Mouse (Mus musculus) heart, embryonic 15.5 days (tissue): Measurements from ENCODE around the gene Cox7a1. TPM values are rescaled to one million over a fixed set of nuclear protein-coding genes. Genes with fewer than 3 reads are reported as not detected.
"Not testable (repeated sequence)": the region's sequence is repeated elsewhere in the genome, so short reads cannot be mapped to it uniquely, and the experiment has no call there.

Source experiments
- ATAC-seq: fragments of 200-750 bp; cut with Nextera tagmentation; replicated peaks from 2 replicates; pipeline ENCODE4 v1.8.0; 2017; ENCODE audit warnings: low read depth, moderate TSS enrichment; ENCODE audit not compliant: insufficient number of reproducible peaks, insufficient read depth, low FRiP score
- H3K27ac ChIP-seq: fragments of 300-500 bp; sonication (generic); 2 replicates; pipeline ENCODE4 v1.5.1; 2015; ENCODE audit warnings: mild to moderate bottlenecking, inconsistent platforms
- H3K27me3 ChIP-seq: fragments of 300-500 bp; sonication (generic); 2 replicates; pipeline ENCODE4 v1.6.1; 2015; ENCODE audit warnings: inconsistent platforms
- H3K36me3 ChIP-seq: fragments of 300-500 bp; sonication (generic); 2 replicates; pipeline ENCODE4 v1.6.1; 2015; ENCODE audit warnings: mild to moderate bottlenecking, inconsistent platforms
- H3K4me1 ChIP-seq: fragments of 300-500 bp; sonication (generic); replicated peaks from 2 replicates; pipeline ENCODE4 v1.6.1; 2015; ENCODE audit warnings: inconsistent platforms
- H3K4me2 ChIP-seq: fragments of 300-500 bp; sonication (generic); 2 replicates; pipeline ENCODE4 v1.6.1; 2015; ENCODE audit warnings: inconsistent platforms, mild to moderate bottlenecking, moderate library complexity
- H3K4me3 ChIP-seq: fragments of 300-500 bp; sonication (generic); 2 replicates; pipeline ENCODE4 v1.5.1; 2015; ENCODE audit warnings: mild to moderate bottlenecking, inconsistent platforms
- H3K9ac ChIP-seq: fragments of 300-500 bp; sonication (generic); 2 replicates; pipeline ENCODE4 v1.6.1; 2015; ENCODE audit warnings: mild to moderate bottlenecking, inconsistent platforms
- H3K9me3 ChIP-seq: fragments of 300-500 bp; sonication (generic); replicated peaks from 2 replicates; pipeline ENCODE4 v1.6.1; 2016; ENCODE audit warnings: inconsistent platforms
- WGBS: fragments of 180-500 bp; shearing (Covaris S2); methylation state at CpG from one replicate; pipeline ENCODE4 v1.1.7; 2015; ENCODE audit warnings: mixed read lengths; 5-methylcytosine and 5-hydroxymethylcytosine counted together
- polyA plus RNA-seq: library from polyadenylated mRNA; unstranded; fragments of >200 nt; fragmentation: Nextera tagmentation; extraction: Ambion mirVana; gene quantifications from 2 replicates; pipeline ENCODE4 v1.2.1, GENCODE M21; 2015

Cox7a1 gene
- polyA plus RNA-seq, 1 experiment from 2014 or later, result 603 TPM

DNA sequence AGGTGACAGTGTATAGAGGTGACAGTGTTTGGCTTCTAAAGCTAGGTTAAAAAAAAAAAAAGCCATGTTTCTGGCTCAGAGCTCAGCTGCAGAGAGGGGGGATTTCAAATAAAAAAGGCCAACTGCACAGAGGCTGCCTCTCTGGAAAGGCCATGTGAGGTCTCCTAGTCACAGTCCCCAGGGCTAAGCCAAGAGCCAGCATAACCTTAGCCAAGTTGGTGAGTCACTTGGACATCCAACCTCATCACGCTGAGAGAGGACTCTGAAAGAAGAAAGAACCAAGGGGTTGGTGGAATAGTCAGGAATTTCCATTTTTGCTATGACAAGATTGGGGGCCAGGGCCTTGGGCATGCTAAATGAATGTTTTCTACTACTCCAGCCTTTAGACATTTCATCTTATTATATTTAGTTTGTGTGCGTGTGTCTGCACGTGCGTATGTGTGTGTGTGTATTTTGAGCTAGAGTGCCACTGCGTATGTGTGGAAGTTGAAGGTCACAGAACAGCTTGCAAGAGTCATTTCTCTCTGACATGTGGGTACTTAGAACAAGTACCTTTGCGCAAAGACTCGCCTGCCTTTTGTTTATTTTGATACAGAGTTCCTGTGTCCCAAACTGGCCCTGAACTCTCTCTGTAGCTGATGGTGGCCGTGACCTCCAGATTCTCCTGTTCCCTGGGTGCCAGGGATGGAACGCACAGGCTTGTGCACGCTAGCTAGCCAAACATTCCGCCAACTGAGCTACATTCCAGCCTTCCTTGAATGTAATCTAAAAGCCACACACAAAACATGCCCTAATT, 19.1 kb downstream of the Cox7a1 start:
- Histone ChIP-seq H3K9ac (no peak overlapping the region), H3K27me3 (no peaks in the 10 kb centered on the region), H3K4me1 (peaks cover 15% of the 10 kb centered on the region), H3K4me3 (no peak overlapping the region), H3K4me2 (no peak overlapping the region), H3K27ac (no peak overlapping the region), H3K36me3 (no peaks in the 10 kb centered on the region), H3K9me3 (no peaks in the 10 kb centered on the region)
- 59% methylated on average over 11 of the region's 11 CpGs for WGBS
- ATAC-seq, result no peak

DNA sequence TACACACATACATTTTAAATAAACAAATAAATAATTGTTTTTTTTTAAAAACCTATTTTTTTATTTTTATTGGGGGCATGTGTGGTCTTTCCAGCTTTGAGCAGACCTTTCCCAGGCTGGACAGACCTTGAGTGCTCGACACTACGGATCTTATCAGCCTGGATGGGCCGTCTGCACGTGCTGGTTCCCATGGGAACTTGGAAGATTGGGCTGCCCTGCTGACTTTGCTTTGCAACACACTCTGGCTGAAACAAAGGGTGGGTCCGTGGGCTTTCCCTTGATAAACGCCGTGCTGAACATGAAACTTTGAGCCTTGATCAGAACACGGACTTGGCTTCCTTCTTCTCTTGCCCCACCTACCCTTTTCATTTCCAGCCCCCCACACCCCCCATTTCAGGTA, 20.4 kb downstream of the Cox7a1 start:
- H3K27me3 ChIP-seq, result no peaks in the 10 kb centered on the region
- H3K9ac ChIP-seq, result peak overlapping the region; percentile 22; the same call in 1 of the 2 replicates
- 13% methylated on average over 8 of the region's 8 CpGs for WGBS

GRCm38 (mm10) chr7:30205383-30205782, 21.4 kb downstream of the Cox7a1 start:
- Histone ChIP-seq H3K9ac (no peak overlapping the region), H3K27ac (no peak overlapping the region), H3K27me3 (no peaks in the 10 kb centered on the region), H3K4me3 (no peak overlapping the region), H3K4me1 (peaks cover 12% of the 10 kb centered on the region; the same call in 1 of the 2 replicates), H3K36me3 (no peaks in the 10 kb centered on the region), H3K9me3 (no peaks in the 10 kb centered on the region), H3K4me2 (no peak overlapping the region)
- ATAC-seq, result no peak
- 6% methylated on average over 2 of the region's 2 CpGs for WGBS

More for the DNA sequence above, 20.4 kb downstream of the Cox7a1 start:
- Histone ChIP-seq H3K36me3 (no peaks in the 10 kb centered on the region), H3K4me2 (peak overlapping the region; percentile 8; the same call in 1 of the 2 replicates), H3K4me3 (no peak overlapping the region), H3K9me3 (no peaks in the 10 kb centered on the region), H3K27ac (no peak overlapping the region), H3K4me1 (peaks cover 12% of the 10 kb centered on the region; the same call in 1 of the 2 replicates)
- ATAC-seq, result no peak

DNA sequence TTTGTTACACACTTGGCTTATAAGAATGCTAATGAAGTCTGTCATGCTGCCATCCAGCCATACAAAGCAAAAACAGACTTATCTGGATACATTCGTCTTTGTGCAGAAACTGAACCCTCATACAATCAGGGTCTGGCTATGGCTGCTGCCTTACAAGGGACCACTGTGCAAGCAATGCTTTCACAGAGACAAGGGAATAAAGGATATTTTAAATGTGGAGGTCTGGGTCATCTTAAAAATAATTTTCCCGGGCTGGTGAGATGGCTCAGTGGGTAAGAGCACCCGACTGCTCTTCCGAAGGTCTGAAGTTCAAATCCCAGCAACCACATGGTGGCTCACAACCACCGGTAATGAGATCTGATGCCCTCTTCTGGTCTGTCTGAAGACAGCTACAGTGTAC, 22.4 kb downstream of the Cox7a1 start:
- not testable (repeated sequence) for H3K27ac ChIP-seq, H3K4me3 ChIP-seq, H3K9me3 ChIP-seq, H3K27me3 ChIP-seq, ATAC-seq, H3K4me2 ChIP-seq, H3K36me3 ChIP-seq, H3K9ac ChIP-seq
- WGBS, result 55% methylated on average over 5 of the region's 5 CpGs
- H3K4me1 ChIP-seq, result peaks cover 12% of the 10 kb centered on the region; the same call in 1 of the 2 replicates

GRCm38 (mm10) chr7:30211025-30211424, 27.1 kb downstream of the Cox7a1 start:
- 39% methylated on average over 4 of the region's 4 CpGs for WGBS

DNA sequence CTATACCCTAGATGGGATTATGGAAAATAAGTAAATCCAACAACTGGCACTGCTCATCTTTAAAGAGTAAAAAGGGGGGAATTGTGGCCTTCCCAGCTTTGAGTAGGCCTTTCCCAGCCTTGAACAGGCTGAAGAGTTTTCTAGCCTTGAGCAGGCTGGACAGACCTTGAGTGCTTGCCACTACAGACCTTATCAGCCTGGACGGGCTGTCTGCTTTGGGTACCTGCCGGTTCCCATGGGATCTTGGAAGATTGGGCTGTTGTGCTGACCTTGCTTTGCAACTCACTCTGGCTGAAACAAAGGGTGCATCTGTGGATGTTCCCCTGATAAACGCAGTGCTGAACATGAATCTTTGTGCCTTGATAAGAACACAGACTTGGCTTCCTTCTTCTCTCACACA, 29.9 kb downstream of the Cox7a1 start:
- Histone ChIP-seq H3K27ac (no peak overlapping the region), H3K4me3 (no peak overlapping the region)
- WGBS, result 72% methylated on average over 3 of the region's 3 CpGs

More at GRCm38 (mm10) chr7:30211025-30211424, 27.1 kb downstream of the Cox7a1 start:
- H3K4me3 ChIP-seq, result no peak overlapping the region
- H3K9ac ChIP-seq, result no peak overlapping the region
- no peak overlapping the region for H3K27ac ChIP-seq
- no peak for ATAC-seq
- no peaks in the 10 kb centered on the region for H3K4me1 ChIP-seq
- no peaks in the 10 kb centered on the region for H3K9me3 ChIP-seq
- no peak overlapping the region for H3K4me2 ChIP-seq
- no peaks in the 10 kb centered on the region for H3K27me3 ChIP-seq
- H3K36me3 ChIP-seq, result no peaks in the 10 kb centered on the region

DNA sequence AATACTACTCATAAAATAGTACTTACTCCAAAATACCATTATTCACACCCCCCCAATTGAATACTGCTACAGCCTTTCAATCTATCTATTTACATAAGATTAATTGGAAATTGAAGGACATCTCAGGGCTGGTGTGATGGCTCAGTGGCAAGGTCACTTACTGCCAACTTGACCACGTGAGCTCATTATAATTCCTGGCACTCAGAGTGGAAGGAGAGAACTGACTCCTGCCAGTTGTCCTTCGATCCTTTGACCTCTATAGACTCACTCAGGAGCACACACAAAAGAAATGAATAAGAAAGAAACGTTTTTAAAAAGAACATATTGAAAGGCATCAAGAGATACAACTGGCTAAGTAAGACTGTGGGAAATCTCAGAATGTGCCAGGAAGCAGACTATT, 31.9 kb downstream of the Cox7a1 start:
- no peaks in the 10 kb centered on the region for H3K9me3 ChIP-seq
- no peak overlapping the region for H3K9ac ChIP-seq
- no peaks in the 10 kb centered on the region for H3K27me3 ChIP-seq
- H3K4me2 ChIP-seq, result no peak overlapping the region
- H3K4me1 ChIP-seq, result peaks cover 16% of the 10 kb centered on the region
- WGBS, result 77% methylated on average over 3 of the region's 3 CpGs
- H3K4me3 ChIP-seq, result no peak overlapping the region
- H3K36me3 ChIP-seq, result no peaks in the 10 kb centered on the region
- no peak for ATAC-seq
- no peak overlapping the region for H3K27ac ChIP-seq

More for the DNA sequence above, 29.9 kb downstream of the Cox7a1 start:
- H3K9ac ChIP-seq, result no peak overlapping the region
- no peak overlapping the region for H3K4me2 ChIP-seq
- no peak for ATAC-seq
- no peaks in the 10 kb centered on the region for H3K9me3 ChIP-seq
- H3K4me1 ChIP-seq, result peaks cover 7% of the 10 kb centered on the region; the same call in 1 of the 2 replicates
- no peaks in the 10 kb centered on the region for H3K27me3 ChIP-seq
- no peaks in the 10 kb centered on the region for H3K36me3 ChIP-seq

GRCm38 (mm10) chr7:30216723-30217151, 32.8 kb downstream of the Cox7a1 start:
- peak; percentile 56 for ATAC-seq
- peak overlapping the region; percentile 50 for H3K4me2 ChIP-seq
- no peak overlapping the region; the same call in 1 of the 2 replicates for H3K9ac ChIP-seq
- WGBS, result 2% methylated on average over 16 of the region's 16 CpGs
- H3K9me3 ChIP-seq, result no peaks in the 10 kb centered on the region
- peak overlapping the region; percentile 28 for H3K4me3 ChIP-seq
- peaks cover 16% of the 10 kb centered on the region for H3K4me1 ChIP-seq
- no peaks in the 10 kb centered on the region for H3K36me3 ChIP-seq
- H3K27ac ChIP-seq, result no peak overlapping the region
- H3K27me3 ChIP-seq, result no peaks in the 10 kb centered on the region

- no peak for ATAC-seq
- H3K36me3 ChIP-seq, result no peaks in the 10 kb centered on the region
- no peaks in the 10 kb centered on the region for H3K27me3 ChIP-seq
- peaks cover 16% of the 10 kb centered on the region for H3K4me1 ChIP-seq
- no peak overlapping the region for H3K4me3 ChIP-seq
- no peaks in the 10 kb centered on the region for H3K9me3 ChIP-seq
- no peak overlapping the region for H3K9ac ChIP-seq
- no peak overlapping the region for H3K27ac ChIP-seq
- WGBS, result 67% methylated on average over 2 of the region's 2 CpGs
- no peak overlapping the region for H3K4me2 ChIP-seq
Observed at GRCm38 (mm10) chr7:30217277-30217676, 33.3 kb downstream of the Cox7a1 start.

DNA sequence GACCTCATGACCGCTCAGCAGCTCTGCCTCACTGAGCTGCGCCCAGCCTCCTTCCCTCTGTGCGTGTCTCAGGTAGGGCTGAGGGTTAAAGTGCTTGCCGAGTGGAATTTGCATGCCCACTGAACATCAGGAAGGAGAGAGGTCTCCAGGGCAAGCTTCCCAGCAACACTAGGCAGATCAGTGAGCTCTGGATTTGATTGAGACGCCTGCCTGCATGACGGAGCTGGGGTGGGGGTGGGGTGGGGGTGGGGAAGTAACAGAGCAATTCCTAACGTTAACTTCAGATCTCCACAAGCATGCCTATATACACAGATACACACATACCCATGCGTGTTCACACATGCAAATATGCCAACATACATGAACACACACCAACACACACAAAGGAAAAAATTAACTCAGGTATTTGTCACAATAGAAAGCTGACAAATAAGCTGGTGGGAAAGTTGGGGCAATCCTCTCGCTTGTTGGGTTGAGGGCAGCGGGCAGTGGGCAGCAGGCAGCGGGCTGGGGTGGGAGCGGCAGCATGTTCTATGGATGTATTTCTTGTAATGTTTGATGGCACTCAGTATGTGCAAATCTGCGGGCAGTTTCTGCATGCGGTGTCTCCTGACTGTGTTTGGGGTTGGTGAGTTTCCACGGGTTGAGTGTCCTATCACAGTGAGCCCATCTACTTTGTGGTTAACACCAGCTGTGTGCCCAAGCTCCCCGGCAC, 35.5 kb downstream of the Cox7a1 start:
- ATAC-seq, result peak; percentile 63

GRCm38 (mm10) chr7:30220008-30220356, 36.0 kb downstream of the Cox7a1 start:
- ATAC-seq, result no peak
- peak overlapping the region; percentile 70 for H3K9ac ChIP-seq
- H3K4me1 ChIP-seq, result peaks cover 16% of the 10 kb centered on the region
- H3K9me3 ChIP-seq, result no peaks in the 10 kb centered on the region
- H3K27me3 ChIP-seq, result no peaks in the 10 kb centered on the region
- H3K27ac ChIP-seq, result peak overlapping the region; percentile 33
- H3K4me2 ChIP-seq, result peak overlapping the region; percentile 93
- peak overlapping the region; percentile 58 for H3K4me3 ChIP-seq
- H3K36me3 ChIP-seq, result peaks cover 16% of the 10 kb centered on the region
- WGBS, result 23% methylated on average over 11 of the region's 11 CpGs

More for the DNA sequence above, 35.5 kb downstream of the Cox7a1 start:
- Histone ChIP-seq H3K27ac (peak overlapping the region; percentile 33), H3K4me2 (peak overlapping the region; percentile 93), H3K4me1 (peaks cover 16% of the 10 kb centered on the region), H3K36me3 (peaks cover 14% of the 10 kb centered on the region), H3K9ac (peak overlapping the region; percentile 70), H3K9me3 (no peaks in the 10 kb centered on the region), H3K4me3 (peak overlapping the region; percentile 58), H3K27me3 (no peaks in the 10 kb centered on the region)
- WGBS, result 4% methylated on average over 16 of the region's 16 CpGs
